Mouse (Mus musculus) brain, embryonic 18.5 days (tissue): ENCODE measurements around the gene Tmem176a.

Experiments
- DNase-seq: peaks from one replicate; pipeline ENCODE4 v3.0.0-alpha.2; 2012; ENCODE audit warnings: low read depth, low spot score

The Tmem176a gene

GRCm38 (mm10) chr6:48894203-48894602 is 53.5 kb downstream of the Tmem176a start:
- no peak for DNase-seq

DNA sequence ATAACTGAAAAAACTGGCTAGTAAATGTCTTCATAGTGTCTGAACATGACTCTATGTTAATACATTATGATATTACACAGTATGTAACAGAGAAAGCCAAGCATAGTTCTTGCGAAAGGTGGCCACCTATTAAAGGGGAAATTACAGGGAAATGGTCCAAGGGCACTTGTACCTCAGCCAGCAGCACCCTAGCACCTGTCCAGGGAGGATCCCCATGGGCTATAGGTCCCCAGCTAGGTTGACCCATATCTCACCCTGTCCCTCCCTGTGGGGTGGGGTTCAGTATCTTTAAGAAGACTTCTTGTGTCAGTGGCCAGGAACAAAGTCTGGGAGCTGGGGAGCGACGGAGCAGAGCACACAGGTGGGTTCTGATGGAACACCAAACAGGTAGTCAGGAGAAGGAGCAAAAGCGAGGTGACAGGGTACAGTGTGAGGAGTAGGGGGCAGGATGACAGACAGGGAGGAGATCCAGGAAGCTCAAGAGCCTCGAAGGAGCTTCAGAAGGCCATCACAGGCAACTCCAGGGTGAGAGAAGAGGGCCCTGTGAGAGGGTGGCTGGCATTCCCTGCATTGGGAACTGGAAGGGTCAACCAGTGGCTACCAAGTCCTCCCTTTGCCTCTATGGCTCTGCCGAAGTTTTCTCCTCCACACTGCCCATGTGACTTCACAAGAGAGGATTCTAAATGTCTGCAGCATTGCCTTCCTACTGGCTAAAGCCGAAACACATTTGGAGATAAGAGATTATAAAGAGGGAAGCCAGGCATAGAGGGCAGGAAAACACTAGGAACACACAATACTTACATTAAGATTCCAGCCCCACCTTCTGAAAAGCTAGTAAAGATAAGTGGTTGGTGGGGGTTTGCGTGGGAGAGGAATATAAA is 54.5 kb downstream of the Tmem176a start:
- no peak for DNase-seq

- no peak for DNase-seq
Observed at GRCm38 (mm10) chr6:48895941-48896340, 55.2 kb downstream of the Tmem176a start.
